In genomic region chr14:32005673-32006261, GRCm38 (mm10) we compare ENCODE assay signal across 12 mouse cellular contexts. TPM values are rescaled to one million over a fixed set of nuclear protein-coding genes. Genes with fewer than 3 reads are reported as not detected.
DNase-seq lines count a peak whose midpoint lies in the region; ATAC-seq and TF ChIP-seq lines count a peak whose summit lies in the region.
"Had no signal": no experiment of that assay in that cellular context is flagged by ENCODE, and none has a peak within 500 bp of the region (broad histone marks: within the 10 kb centered on the region; RNA-seq: fewer than 3 reads in every experiment).

No protein-coding gene starts in this region.

- H3K4me1 ChIP-seq in kidney, embryonic 15.5 days: no peaks in the 10 kb centered on the region
- H3K4me1 ChIP-seq in thymus, adult 2 months (replicated peaks; ENCODE audit: control insufficient read depth, insufficient read depth, low read length): no peaks in the 10 kb centered on the region
- H3K4me1 ChIP-seq: hindbrain, embryonic 15.5 days had no signal

- no peak overlapping the region for H3K4me2 ChIP-seq in kidney, embryonic 15.5 days
- H3K4me2 ChIP-seq: hindbrain, embryonic 15.5 days had no signal

- no peak for TF ChIP-seq CTCF in thymus, adult 2 months (IDR thresholded peaks at IDR 0.05; ENCODE audit: borderline replicate concordance, control insufficient read depth, extremely low read depth, insufficient read depth, low read length, poor library complexity)

- no peak for ATAC-seq in kidney, embryonic 15.5 days (replicated peaks; ENCODE audit: low FRiP score)
- peak; percentile 42 to 59; a peak in 3 of 4 replicates for ATAC-seq in hematopoietic stem cell, adult 5-6 weeks (replicated peaks in 1 of 2; ENCODE audit: insufficient read depth in 1 of 2, low FRiP score in 2 of 2, low TSS enrichment in 1 of 2, low read depth in 1 of 2, poor library complexity in 2 of 2, severe bottlenecking in 2 of 2)

- H3K4me3 ChIP-seq in kidney, embryonic 15.5 days (replicated peaks): no peak overlapping the region
- H3K4me3 ChIP-seq in thymus, adult 2 months (ENCODE audit: control insufficient read depth, insufficient read depth, low read length): no peak overlapping the region
- H3K4me3 ChIP-seq: hindbrain, embryonic 15.5 days had no signal

- intact Hi-C loops in left cerebral cortex, postnatal 4 days (cut with DNase I): no loop called here

- no peak overlapping the region for H3K27ac ChIP-seq in kidney, embryonic 15.5 days
- no peak overlapping the region for H3K27ac ChIP-seq in thymus, adult 2 months (ENCODE audit: control insufficient read depth, insufficient read depth, low read length)
- H3K27ac ChIP-seq: hindbrain, embryonic 15.5 days had no signal

- peak; percentile 33 for DNase-seq in kidney, adult 11 months
- peak; percentile 4 for DNase-seq in thymus, adult 2 months
- no peak for DNase-seq in thymus, postnatal 4 days
- no peak for DNase-seq in frontal cortex, adult 2 months (ENCODE audit: extremely low spot score in 1 of 2, low spot score in 1 of 2)
- DNase-seq in left cerebral cortex, postnatal 4 days: no peak
- DNase-seq: cerebellum, postnatal 10 days; lung, postnatal 14 days; retina, postnatal 1 day had no signal

- H3K27me3 ChIP-seq in kidney, embryonic 15.5 days: no peaks in the 10 kb centered on the region
- no peaks in the 10 kb centered on the region for H3K27me3 ChIP-seq in thymus, adult 2 months (ENCODE audit: control insufficient read depth, insufficient read depth, low read length)
- H3K27me3 ChIP-seq: hindbrain, embryonic 15.5 days had no signal

- no peaks in the 10 kb centered on the region for H3K36me3 ChIP-seq in kidney, embryonic 15.5 days
- H3K36me3 ChIP-seq in thymus, adult 2 months (ENCODE audit: control insufficient read depth, insufficient read depth, low read length): no peaks in the 10 kb centered on the region
- H3K36me3 ChIP-seq: hindbrain, embryonic 15.5 days had no signal

- WGBS in kidney, embryonic 15.5 days: 62% methylated on average over 9 of the region's 9 CpGs
- 30% methylated on average over 9 of the region's 9 CpGs for WGBS in thymus, adult 2 months

- no peak for TF ChIP-seq POLR2A in thymus, adult 2 months (IDR thresholded peaks at IDR 0.05; ENCODE audit: control insufficient read depth, extremely low read depth, insufficient read depth, low read length, poor library complexity)

- H3K9me3 ChIP-seq in kidney, embryonic 15.5 days (replicated peaks): no peaks in the 10 kb centered on the region
- H3K9me3 ChIP-seq: hindbrain, embryonic 15.5 days had no signal

- H3K9ac ChIP-seq in kidney, embryonic 15.5 days: no peak overlapping the region
- H3K9ac ChIP-seq: hindbrain, embryonic 15.5 days had no signal

RNA-seq across cellular contexts. Expression of gene Galnt15, which starts 23.0 kb away (rescaled TPM):
- 0.38 and 0.64 TPM in 2 replicates for polyA plus RNA-seq in kidney, embryonic 15.5 days (2015; fragmentation: Nextera tagmentation; extraction: Ambion mirVana)
- 1.8 and 2.4 TPM in 2 replicates for polyA plus RNA-seq in thymus, adult 2 months (2012; rRNA removed)
- not detected in 2 replicates for total RNA-seq in hematopoietic stem cell, adult 5-6 weeks (2017)
- polyA plus RNA-seq in frontal cortex, adult 2 months (2012; rRNA removed): 1.3 and 1.5 TPM in 2 replicates
- total RNA-seq in left cerebral cortex, postnatal 4 days (2021): under 1 TPM; 0.74 to 0.78 TPM
- total RNA-seq: ES-E14 had no signal

Comparison
In these comparisons a context has a peak if more than half of its experiments do, and no peak if none do; other contexts are left out.
1. DNase-seq: peak in kidney, adult 11 months (single experiment) and thymus, adult 2 months (single experiment); none in thymus, postnatal 4 days (single experiment), frontal cortex, adult 2 months (0 of 2) and left cerebral cortex, postnatal 4 days (single experiment).